Mouse (Mus musculus): ENCODE data around the gene Glis3. TPM values are rescaled to one million over a fixed set of nuclear protein-coding genes. Genes with fewer than 3 reads are reported as not detected.
A peak's percentile ranks its signal among the peaks of the same experiment; 100 is the strongest.

Gene Glis3
- polyA plus RNA-seq, 1 experiment: 31.6 TPM

DNA sequence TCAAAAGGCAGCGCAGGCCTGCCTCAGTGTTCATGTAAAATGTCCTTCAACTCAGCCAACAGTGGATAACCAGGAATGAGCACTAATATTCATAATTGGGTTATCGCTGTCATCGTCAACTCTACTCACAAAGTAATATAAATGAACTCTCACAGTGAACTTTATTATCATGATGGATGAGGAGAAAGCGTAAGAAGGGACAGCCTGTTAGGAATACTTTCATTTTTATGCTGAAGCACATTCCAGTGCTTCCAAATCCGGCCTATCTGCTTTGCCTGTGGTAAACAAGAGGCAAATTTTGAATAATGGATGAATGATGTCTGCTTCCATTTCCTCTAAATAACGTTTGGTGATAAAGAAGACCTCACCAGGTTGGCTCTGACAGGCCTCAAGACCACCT, 103.3 kb downstream of the Glis3 start:
- TF ChIP-seq POLR2A (IDR thresholded peaks at IDR 0.05; ENCODE audit: low read depth, low read length): no peak
- no peak for TF ChIP-seq CTCF (IDR thresholded peaks at IDR 0.05; ENCODE audit: borderline replicate concordance, insufficient read depth, low read length)
- no peak overlapping the region for H3K27ac ChIP-seq (ENCODE audit: insufficient read depth, low read length)
- H3K4me1 ChIP-seq (ENCODE audit: control insufficient read depth, insufficient read depth, low read length): 0 out of 2 replicates have a peak, but pooled peaks cover under 1% of the 10 kb centered on the region
- H3K4me3 ChIP-seq (ENCODE audit: insufficient read depth, low read length): no peak overlapping the region

DNA sequence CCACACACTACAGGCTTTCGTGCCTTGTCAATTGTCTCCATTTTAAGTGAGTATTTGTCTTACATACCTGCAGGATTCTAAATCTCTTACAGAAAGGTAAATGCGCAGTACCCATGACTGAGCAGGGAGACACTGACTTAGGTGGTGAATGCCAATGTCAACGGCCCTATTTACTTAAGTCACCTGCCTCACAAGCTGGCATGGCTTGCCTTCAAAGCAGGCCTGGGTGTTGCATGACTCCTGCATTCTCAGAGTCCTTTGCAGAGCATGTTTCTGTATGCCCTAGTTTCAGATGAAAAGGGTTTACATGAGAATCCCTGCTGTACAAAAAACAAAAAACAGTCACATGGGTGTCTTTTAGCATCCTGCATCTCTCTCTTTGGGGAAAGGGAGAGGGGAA, 106.2 kb downstream of the Glis3 start:
- no peak overlapping the region for H3K4me3 ChIP-seq (ENCODE audit: insufficient read depth, low read length)
- TF ChIP-seq POLR2A (IDR thresholded peaks at IDR 0.05; ENCODE audit: low read depth, low read length) (no peak), CTCF (IDR thresholded peaks at IDR 0.05; ENCODE audit: borderline replicate concordance, insufficient read depth, low read length) (no peak)
- H3K27ac ChIP-seq (ENCODE audit: insufficient read depth, low read length): no peak overlapping the region
- H3K4me1 ChIP-seq (ENCODE audit: control insufficient read depth, insufficient read depth, low read length): no peaks in the 10 kb centered on the region

DNA sequence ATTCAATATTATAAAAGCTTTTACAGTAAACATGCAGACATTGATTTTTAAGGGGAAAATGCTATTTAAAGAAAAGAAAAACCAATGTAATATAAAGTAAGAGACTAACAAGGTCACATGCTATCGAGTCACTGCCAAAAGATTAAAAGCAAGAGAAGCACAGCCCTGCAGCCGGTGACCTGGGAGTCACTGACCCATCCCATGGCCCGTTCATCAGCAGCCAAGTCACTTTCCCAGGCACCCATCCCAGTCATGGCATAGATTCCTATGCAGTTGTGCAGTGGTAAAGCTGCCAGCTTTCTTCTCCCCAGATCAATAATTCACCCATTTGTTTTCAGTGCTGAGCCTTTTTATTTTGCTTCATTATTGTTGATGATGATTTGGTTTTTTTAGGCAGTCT, 110.0 kb downstream of the Glis3 start:
- Histone ChIP-seq H3K4me3 (ENCODE audit: insufficient read depth, low read length) (no peak overlapping the region), H3K27ac (ENCODE audit: insufficient read depth, low read length) (no peak overlapping the region), H3K4me1 (ENCODE audit: control insufficient read depth, insufficient read depth, low read length) (peaks cover 2% of the 10 kb centered on the region; the same call in 1 of the 2 replicates)
- no peak for TF ChIP-seq POLR2A (IDR thresholded peaks at IDR 0.05; ENCODE audit: low read depth, low read length)
- TF ChIP-seq CTCF (IDR thresholded peaks at IDR 0.05; ENCODE audit: borderline replicate concordance, insufficient read depth, low read length): no peak

DNA sequence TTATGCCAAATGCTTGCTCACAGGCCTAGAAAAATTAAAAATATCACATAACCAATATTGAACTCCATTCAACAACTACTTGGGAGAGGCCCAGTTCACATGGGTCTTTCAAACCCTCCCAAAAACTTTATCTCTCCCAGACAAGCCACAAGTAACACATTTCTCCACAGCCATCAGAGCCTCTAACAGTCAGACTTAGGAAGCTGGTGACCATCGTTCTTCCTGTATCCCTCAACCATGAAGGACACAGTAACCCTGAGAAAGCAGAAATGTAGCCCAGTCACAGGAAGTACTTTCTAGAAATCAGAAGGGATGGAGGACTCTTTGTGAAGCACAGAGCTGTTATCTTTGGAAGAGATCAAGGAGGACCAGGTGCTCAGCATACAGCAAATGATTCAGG, 112.8 kb downstream of the Glis3 start:
- H3K27ac ChIP-seq (ENCODE audit: insufficient read depth, low read length): no peak overlapping the region
- no peak overlapping the region for H3K4me3 ChIP-seq (ENCODE audit: insufficient read depth, low read length)
- H3K4me1 ChIP-seq (ENCODE audit: control insufficient read depth, insufficient read depth, low read length): peaks cover 2% of the 10 kb centered on the region; the same call in 1 of the 2 replicates
- no peak for TF ChIP-seq CTCF (IDR thresholded peaks at IDR 0.05; ENCODE audit: borderline replicate concordance, insufficient read depth, low read length)
- TF ChIP-seq POLR2A (IDR thresholded peaks at IDR 0.05; ENCODE audit: low read depth, low read length): no peak

DNA sequence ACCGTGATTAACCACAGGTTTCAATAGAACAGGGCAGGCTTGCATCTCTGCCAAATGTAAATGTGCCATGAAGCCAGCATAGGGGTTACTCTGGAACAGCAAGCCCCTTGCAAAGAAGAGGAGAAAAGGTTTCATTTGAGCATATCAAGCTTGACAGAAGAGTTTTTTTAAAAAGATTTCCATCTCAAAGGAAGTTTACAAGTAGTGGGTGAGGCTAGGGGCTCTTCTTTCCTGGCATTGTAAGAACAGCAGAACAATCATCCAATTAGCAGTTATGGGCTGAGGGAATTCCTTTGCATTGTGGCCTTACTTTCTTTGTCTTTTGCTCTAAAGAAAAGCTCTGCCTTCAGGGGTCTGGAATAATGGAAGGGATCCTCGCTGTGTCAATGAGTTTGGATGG, 113.3 kb downstream of the Glis3 start:
- Histone ChIP-seq H3K4me3 (ENCODE audit: insufficient read depth, low read length) (no peak overlapping the region), H3K27ac (ENCODE audit: insufficient read depth, low read length) (no peak overlapping the region; the same call in 1 of the 2 replicates), H3K4me1 (ENCODE audit: control insufficient read depth, insufficient read depth, low read length) (peaks cover 2% of the 10 kb centered on the region; the same call in 1 of the 2 replicates)
- TF ChIP-seq CTCF (IDR thresholded peaks at IDR 0.05; ENCODE audit: borderline replicate concordance, insufficient read depth, low read length) (no peak), POLR2A (IDR thresholded peaks at IDR 0.05; ENCODE audit: low read depth, low read length) (no peak)

DNA sequence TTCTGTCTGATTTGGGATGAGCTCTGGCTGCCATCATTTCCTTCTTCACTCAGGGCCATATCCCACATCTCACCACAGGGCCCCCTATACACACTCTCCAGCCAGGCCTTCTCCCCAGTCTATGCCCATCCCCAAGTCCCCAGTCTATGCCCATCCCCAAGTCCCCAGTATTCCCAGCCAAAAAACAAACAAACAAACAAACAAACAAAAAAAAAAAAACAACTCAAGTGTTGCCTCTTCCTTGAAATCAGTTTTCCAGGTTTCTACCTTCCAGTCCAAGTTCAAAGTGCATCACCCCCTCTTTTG, 118.2 kb downstream of the Glis3 start:
- TF ChIP-seq POLR2A (IDR thresholded peaks at IDR 0.05; ENCODE audit: low read depth, low read length) (no peak), CTCF (IDR thresholded peaks at IDR 0.05; ENCODE audit: borderline replicate concordance, insufficient read depth, low read length) (no peak)
- H3K4me3 ChIP-seq (ENCODE audit: insufficient read depth, low read length): no peak overlapping the region
- H3K27ac ChIP-seq (ENCODE audit: insufficient read depth, low read length): no peak overlapping the region
- peaks cover 20% of the 10 kb centered on the region for H3K4me1 ChIP-seq (ENCODE audit: control insufficient read depth, insufficient read depth, low read length)

DNA sequence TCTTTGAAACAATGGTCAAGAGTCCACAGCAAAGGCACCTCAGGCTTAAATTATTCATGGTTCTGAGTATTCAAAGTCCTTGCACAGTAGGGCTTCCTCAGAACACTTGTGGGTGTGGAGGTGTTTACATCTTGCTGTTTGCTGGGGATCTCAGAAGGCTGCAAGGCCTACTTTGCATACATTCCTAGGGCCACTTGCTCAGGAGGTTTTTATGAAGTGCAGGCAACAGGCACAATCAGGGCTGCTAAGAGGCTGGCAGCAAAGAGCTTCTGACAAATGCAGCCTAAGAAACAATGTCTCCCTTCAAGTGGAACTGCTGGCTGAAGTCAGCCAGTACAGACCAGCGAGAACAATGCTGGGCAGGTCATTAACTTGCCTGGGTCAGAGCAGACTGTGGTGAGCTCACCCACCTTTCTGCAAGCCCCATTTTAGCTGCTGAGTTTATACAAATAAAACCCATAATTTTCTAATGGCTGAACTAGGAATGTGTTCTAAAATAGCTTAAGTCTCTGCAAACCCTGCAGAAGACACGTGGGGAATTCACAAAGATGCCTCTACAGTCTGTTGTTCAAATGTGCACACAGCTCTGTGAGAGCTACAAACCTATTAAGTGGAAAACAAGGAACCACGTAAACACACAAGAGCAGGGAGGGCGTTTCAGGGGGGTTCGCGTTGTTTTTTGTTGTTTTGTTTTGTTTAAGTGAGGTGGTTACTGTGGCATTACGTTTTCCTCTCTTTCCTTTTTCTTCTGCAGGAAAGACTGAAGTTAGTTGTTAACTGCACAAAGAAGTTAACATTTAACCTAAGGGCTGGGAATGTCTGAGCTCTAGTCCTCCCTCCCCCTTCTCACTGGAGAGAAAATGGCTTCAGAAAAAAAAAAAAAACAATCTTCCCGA, 118.8 kb downstream of the Glis3 start:
- H3K4me1 ChIP-seq (ENCODE audit: control insufficient read depth, insufficient read depth, low read length): peaks cover 19% of the 10 kb centered on the region
- TF ChIP-seq POLR2A (IDR thresholded peaks at IDR 0.05; ENCODE audit: low read depth, low read length): no peak
- TF ChIP-seq CTCF (IDR thresholded peaks at IDR 0.05; ENCODE audit: borderline replicate concordance, insufficient read depth, low read length): no peak
- H3K4me3 ChIP-seq (ENCODE audit: insufficient read depth, low read length): no peak overlapping the region
- H3K27ac ChIP-seq (ENCODE audit: insufficient read depth, low read length): 0 out of 2 replicates have a peak overlapping the region, but pooled peaks have one; percentile 4

DNA sequence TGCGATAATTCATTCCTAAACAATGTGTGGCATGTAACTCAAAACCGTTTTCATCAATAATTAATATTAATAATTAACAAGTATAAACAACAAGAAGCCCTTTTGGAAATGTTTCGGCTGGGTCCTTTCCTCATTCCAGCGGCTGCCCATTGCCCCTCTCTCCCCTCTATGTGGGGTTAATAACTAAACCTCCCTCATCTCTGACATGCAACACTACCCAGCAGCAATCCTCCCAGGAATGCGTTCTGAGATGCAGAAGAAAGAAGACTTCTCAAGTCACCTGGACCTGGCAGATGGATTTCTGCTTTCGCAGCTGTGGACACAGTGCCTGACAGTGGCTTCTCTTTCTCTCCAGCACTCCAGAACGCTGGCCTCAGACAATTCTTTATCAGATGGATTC, 120.0 kb downstream of the Glis3 start:
- Histone ChIP-seq H3K4me1 (ENCODE audit: control insufficient read depth, insufficient read depth, low read length) (peaks cover 18% of the 10 kb centered on the region), H3K27ac (ENCODE audit: insufficient read depth, low read length) (peak overlapping the region; percentile 20; the same call in 1 of the 2 replicates), H3K4me3 (ENCODE audit: insufficient read depth, low read length) (no peak overlapping the region)
- no peak for TF ChIP-seq POLR2A (IDR thresholded peaks at IDR 0.05; ENCODE audit: low read depth, low read length)
- TF ChIP-seq CTCF (IDR thresholded peaks at IDR 0.05; ENCODE audit: borderline replicate concordance, insufficient read depth, low read length): no peak

DNA sequence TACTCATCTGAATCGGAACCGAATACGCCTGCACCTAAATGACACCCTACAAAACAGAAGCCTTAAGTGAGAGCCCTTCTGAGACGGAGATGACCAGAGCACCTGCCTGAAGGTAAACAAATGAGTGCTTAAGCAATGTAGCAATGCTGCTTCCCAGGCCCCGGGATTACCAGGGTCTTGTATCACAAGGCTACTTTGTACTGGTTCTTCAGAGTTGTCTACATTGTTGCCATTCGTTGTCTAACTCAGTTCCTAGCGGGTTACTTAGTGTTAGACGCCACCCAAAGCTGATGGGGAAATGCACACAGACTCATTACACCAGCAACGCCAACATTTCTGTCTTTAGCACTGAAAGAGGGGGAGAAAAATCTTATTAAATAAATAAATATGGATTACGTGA, 120.5 kb downstream of the Glis3 start:
- Histone ChIP-seq H3K4me3 (ENCODE audit: insufficient read depth, low read length) (no peak overlapping the region), H3K4me1 (ENCODE audit: control insufficient read depth, insufficient read depth, low read length) (peaks cover 18% of the 10 kb centered on the region), H3K27ac (ENCODE audit: insufficient read depth, low read length) (peak overlapping the region; percentile 94)
- TF ChIP-seq POLR2A (IDR thresholded peaks at IDR 0.05; ENCODE audit: low read depth, low read length): no peak
- no peak for TF ChIP-seq CTCF (IDR thresholded peaks at IDR 0.05; ENCODE audit: borderline replicate concordance, insufficient read depth, low read length)

DNA sequence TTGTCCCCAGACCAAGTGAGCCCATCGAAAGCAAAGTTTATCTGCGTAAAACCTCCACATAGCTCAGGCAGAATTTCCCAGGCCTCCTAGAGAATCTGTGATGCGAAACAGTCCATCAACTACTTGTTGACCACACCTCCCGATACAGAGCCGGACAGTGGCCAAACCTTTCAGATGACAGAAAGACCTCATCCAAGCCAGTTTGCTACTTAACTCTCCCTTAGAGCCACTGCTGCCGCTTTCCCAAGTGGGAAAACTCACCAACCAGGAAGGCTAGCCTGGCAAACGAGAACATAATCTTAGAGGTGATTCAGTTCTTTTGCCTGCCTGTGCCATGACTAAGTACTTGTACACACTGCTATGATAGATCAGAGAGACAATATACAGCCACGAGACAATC, 121.2 kb downstream of the Glis3 start:
- Histone ChIP-seq H3K4me1 (ENCODE audit: control insufficient read depth, insufficient read depth, low read length) (peaks cover 18% of the 10 kb centered on the region), H3K27ac (ENCODE audit: insufficient read depth, low read length) (peak overlapping the region; percentile 94), H3K4me3 (ENCODE audit: insufficient read depth, low read length) (no peak overlapping the region)
- TF ChIP-seq CTCF (IDR thresholded peaks at IDR 0.05; ENCODE audit: borderline replicate concordance, insufficient read depth, low read length) (no peak), POLR2A (IDR thresholded peaks at IDR 0.05; ENCODE audit: low read depth, low read length) (no peak)
